Mouse (Mus musculus) adrenal gland, postnatal 14 days (tissue): Measurements from ENCODE around the gene Plagl1. TPM values are rescaled to one million over a fixed set of nuclear protein-coding genes. Genes with fewer than 3 reads are reported as not detected.
"Not testable (repeated sequence)": the region's sequence is repeated elsewhere in the genome, so short reads cannot be mapped to it uniquely, and the experiment has no call there.

Experiments used
- DNase-seq: peaks from one replicate; pipeline ENCODE4 v3.0.0; 2021; ENCODE audit warnings: mixed read lengths
- long read RNA-seq, 2 experiments: library from polyadenylated mRNA; stranded (forward); transcript quantifications; one replicate each; pipeline ENCODE4 v2.0.0; 2021
- total RNA-seq: library from RNA; stranded (reverse); gene quantifications from 2 replicates; pipeline ENCODE4 v1.2.3, GENCODE M21; 2021

Plagl1 gene
- total RNA-seq = 13.0 and 15.7 TPM in 2 replicates
- long read RNA-seq, experiment 1, partial matches to known transcripts = 0 of 1 reads
- long read RNA-seq, experiment 1, other reads (novel, unspliced or antisense) = 1 of 1 reads
- long read RNA-seq, experiment 2 = 0 reads

- DNase-seq = no peak
These were observed at the start of gene Plagl1 for GRCm38 (mm10) chr10:13060021-13060668. Gene Plagl1 (plus strand): TSS chr10:13060504.

- DNase-seq = no peak
These were observed 46.3 kb upstream of the Plagl1 start for GRCm38 (mm10) chr10:13014026-13014425.

GRCm38 (mm10) chr10:13016573-13016972 lies 43.7 kb upstream of the Plagl1 start:
- peak; percentile 67 for DNase-seq

- peak; percentile 49 for DNase-seq
These were observed 41.8 kb upstream of the Plagl1 start for GRCm38 (mm10) chr10:13018510-13018909.

GRCm38 (mm10) chr10:13019026-13019425 lies 41.3 kb upstream of the Plagl1 start:
- DNase-seq = no peak

- no peak for DNase-seq
These were observed 38.2 kb upstream of the Plagl1 start for GRCm38 (mm10) chr10:13022103-13022502.

GRCm38 (mm10) chr10:13023985-13024384 lies 36.3 kb upstream of the Plagl1 start:
- DNase-seq = not testable (repeated sequence)

GRCm38 (mm10) chr10:13027702-13028101 lies 32.6 kb upstream of the Plagl1 start:
- no peak for DNase-seq

- DNase-seq = no peak
These were observed 32.1 kb upstream of the Plagl1 start for GRCm38 (mm10) chr10:13028215-13028614.

GRCm38 (mm10) chr10:13029416-13029815 lies 30.9 kb upstream of the Plagl1 start:
- no peak for DNase-seq

GRCm38 (mm10) chr10:13035270-13035669 lies 25.0 kb upstream of the Plagl1 start:
- no peak for DNase-seq

- DNase-seq = no peak
These were observed 20.6 kb upstream of the Plagl1 start for GRCm38 (mm10) chr10:13039637-13040174.

- peak; percentile 11 for DNase-seq
These were observed 15.6 kb upstream of the Plagl1 start for GRCm38 (mm10) chr10:13044659-13045058.

- no peak for DNase-seq
These were observed 12.5 kb upstream of the Plagl1 start for GRCm38 (mm10) chr10:13047816-13048215.

GRCm38 (mm10) chr10:13056863-13057381 lies 3.4 kb upstream of the Plagl1 start:
- no peak for DNase-seq

- DNase-seq = peak; percentile 5
These were observed 742 bp downstream of the Plagl1 start for GRCm38 (mm10) chr10:13060821-13061671.

GRCm38 (mm10) chr10:13062373-13062772 lies 2.1 kb downstream of the Plagl1 start:
- no peak for DNase-seq

GRCm38 (mm10) chr10:13063457-13063856 lies 3.2 kb downstream of the Plagl1 start:
- no peak for DNase-seq

GRCm38 (mm10) chr10:13065129-13065752 lies 4.9 kb downstream of the Plagl1 start:
- DNase-seq = no peak

- no peak for DNase-seq
These were observed 10.7 kb downstream of the Plagl1 start for GRCm38 (mm10) chr10:13071031-13071430.

- DNase-seq = no peak
These were observed 16.7 kb downstream of the Plagl1 start for GRCm38 (mm10) chr10:13076807-13077532.

- no peak for DNase-seq
These were observed 22.2 kb downstream of the Plagl1 start for GRCm38 (mm10) chr10:13082459-13082858.
